In genomic region chr5:139397959-139398753, GRCm38 (mm10) we compare ENCODE assay signal across 9 mouse cellular contexts. TPM values are rescaled to one million over a fixed set of nuclear protein-coding genes. Genes with fewer than 3 reads are reported as not detected.
A peak's percentile ranks its signal among the peaks of the same experiment; 100 is the strongest.
DNase-seq lines count a peak whose midpoint lies in the region; ATAC-seq and TF ChIP-seq lines count a peak whose summit lies in the region.
"Had no signal": no experiment of that assay in that cellular context is flagged by ENCODE, and none has a peak within 500 bp of the region (broad histone marks: within the 10 kb centered on the region; RNA-seq: fewer than 3 reads in every experiment).

No protein-coding gene starts in this region.

- peak; percentile 71 for ATAC-seq in forebrain, embryonic 16.5 days
- ATAC-seq in neutrophil, adult 5-6 weeks (ENCODE audit: extremely low read depth, insufficient number of reproducible peaks, low FRiP score, poor library complexity, severe bottlenecking) = peak; percentile 84

- TF ChIP-seq POLR2A in ES-Bruce4 (IDR thresholded peaks at IDR 0.05; ENCODE audit: insufficient read depth, low read length) = no peak
- no peak for TF ChIP-seq POLR2A in lung, adult 2 months (IDR thresholded peaks at IDR 0.05; ENCODE audit: borderline replicate concordance, extremely low read depth, low read depth, low read length)

- no peak overlapping the region for H3K9ac ChIP-seq in ES-Bruce4 (ENCODE audit: low read depth, poor library complexity, severe bottlenecking)
- H3K9ac ChIP-seq in forebrain, embryonic 16.5 days (replicated peaks; ENCODE audit: low read depth, low read length) = no peak overlapping the region
- H3K9ac ChIP-seq: midbrain, embryonic 12.5 days had no signal

- 39% methylated on average over 5 of the region's 5 CpGs for WGBS in forebrain, embryonic 16.5 days
- WGBS in lung, adult 2 months = 13% methylated on average over 5 of the region's 5 CpGs

- no peaks in the 10 kb centered on the region for H3K36me3 ChIP-seq in ES-Bruce4 (ENCODE audit: control insufficient read depth, insufficient read depth, low read length, poor library complexity, severe bottlenecking)
- H3K36me3 ChIP-seq in forebrain, embryonic 16.5 days (ENCODE audit: control insufficient read depth, insufficient read depth) = no peaks in the 10 kb centered on the region
- H3K36me3 ChIP-seq: midbrain, embryonic 12.5 days had no signal

- peak; percentile 79 for TF ChIP-seq CTCF in ES-Bruce4 (IDR thresholded peaks at IDR 0.05; ENCODE audit: low read depth, low read length)
- peak; percentile 93 for TF ChIP-seq CTCF in layer of hippocampus, adult 2 months (conservative IDR thresholded peaks at IDR 0.05)
- TF ChIP-seq CTCF in lung, adult 2 months (IDR thresholded peaks at IDR 0.05; ENCODE audit: insufficient read depth, low read length) = peak; percentile 89

- intact Hi-C loops in heart, postnatal 25 days (cut with DNase I) = loop anchor here (1.0 kb wide), 1 partner anchor 34 kb away; no protein-coding TSS in a partner anchor

- H3K27me3 ChIP-seq in ES-Bruce4 (ENCODE audit: control insufficient read depth, insufficient read depth, low read length, poor library complexity, severe bottlenecking) = no peaks in the 10 kb centered on the region
- H3K27me3 ChIP-seq in forebrain, embryonic 16.5 days (replicated peaks; ENCODE audit: control insufficient read depth, insufficient read depth, low read length) = no peaks in the 10 kb centered on the region
- H3K27me3 ChIP-seq: midbrain, embryonic 12.5 days had no signal

- H3K27ac ChIP-seq in ES-Bruce4 (ENCODE audit: insufficient read depth, low read length) = no peak overlapping the region
- no peak overlapping the region for H3K27ac ChIP-seq in forebrain, embryonic 16.5 days (ENCODE audit: low read length)
- H3K27ac ChIP-seq in layer of hippocampus, adult 2 months = peak overlapping the region; percentile 72
- H3K27ac ChIP-seq: midbrain, embryonic 12.5 days had no signal

- no peak overlapping the region for H3K4me3 ChIP-seq in ES-Bruce4 (ENCODE audit: low read depth, low read length)
- no peak overlapping the region for H3K4me3 ChIP-seq in forebrain, embryonic 16.5 days (replicated peaks; ENCODE audit: low read length)
- H3K4me3 ChIP-seq in layer of hippocampus, adult 2 months = no peak overlapping the region
- no peak overlapping the region for H3K4me3 ChIP-seq in lung, adult 2 months (replicated peaks; ENCODE audit: extremely low read depth, low read depth, low read length)
- H3K4me3 ChIP-seq: midbrain, embryonic 12.5 days had no signal

- H3K4me1 ChIP-seq in ES-Bruce4 (ENCODE audit: control insufficient read depth, insufficient read depth, low read length) = no peaks in the 10 kb centered on the region
- peaks cover 6% of the 10 kb centered on the region; the same call in 1 of the 2 replicates for H3K4me1 ChIP-seq in forebrain, embryonic 16.5 days (replicated peaks; ENCODE audit: control insufficient read depth, insufficient read depth, low read length)
- peaks cover 11% of the 10 kb centered on the region for H3K4me1 ChIP-seq in lung, adult 2 months (ENCODE audit: control insufficient read depth, insufficient read depth, low read length)

- no peak overlapping the region for H3K4me2 ChIP-seq in forebrain, embryonic 16.5 days (ENCODE audit: low read length)
- H3K4me2 ChIP-seq: midbrain, embryonic 12.5 days had no signal

- no peak for TF ChIP-seq EP300 in ES-Bruce4 (IDR thresholded peaks at IDR 0.05; ENCODE audit: insufficient read depth, low read depth, low read length)

- H3K9me3 ChIP-seq in ES-Bruce4 (replicated peaks; ENCODE audit: control insufficient read depth, insufficient read depth, low read length, poor library complexity, severe bottlenecking) = no peaks in the 10 kb centered on the region
- H3K9me3 ChIP-seq in forebrain, embryonic 16.5 days (ENCODE audit: control insufficient read depth, low read length) = no peaks in the 10 kb centered on the region
- H3K9me3 ChIP-seq: midbrain, embryonic 12.5 days had no signal

- peak; percentile 90 for DNase-seq in c-Kit-positive CD71-positive TER-119-positive erythroid progenitor cells, embryonic 14.5 days (ENCODE audit: low spot score)
- peak; percentile 88 for DNase-seq in heart, postnatal 25 days (ENCODE audit: low spot score)
- peak; percentile 88 to 93 for DNase-seq in layer of hippocampus, adult 2 months (ENCODE audit: low spot score in 2 of 2)
- DNase-seq in lung, adult 2 months = peak; percentile 93
- DNase-seq in testis, postnatal 14 days (ENCODE audit: low spot score) = peak; percentile 87

RNA-seq across cellular contexts. Expression of gene C130050O18Rik, which starts 6.9 kb away (rescaled TPM):
- polyA plus RNA-seq in ES-Bruce4 (2011; ENCODE audit: insufficient read depth, insufficient read length, low read depth, missing spikeins) = not detected in 2 replicates
- polyA plus RNA-seq in forebrain, embryonic 16.5 days (2015; fragmentation: Nextera tagmentation; extraction: Ambion mirVana) = 0.21 and 0.37 TPM in 2 replicates
- total RNA-seq in heart, postnatal 25 days (2021) = under 1 TPM; 0.70 to 0.78 TPM
- total RNA-seq in layer of hippocampus, adult 2 months (2021) = under 1 TPM in 1 of 2 experiments, not detected in 1; 0.18 TPM
- polyA plus RNA-seq in lung, adult 2 months (2012; rRNA removed) = 7.2 and 9.0 TPM in 2 replicates
- 40.3 and 41.1 TPM in 2 replicates for total RNA-seq in neutrophil, adult 5-6 weeks (2017)

RNA-seq across cellular contexts. Expression of gene Gpr146, which starts 20.7 kb away (rescaled TPM):
- 0.82 and 0.91 TPM in 2 replicates for polyA plus RNA-seq in ES-Bruce4 (2011; ENCODE audit: insufficient read depth, insufficient read length, low read depth, missing spikeins)
- polyA plus RNA-seq in forebrain, embryonic 16.5 days (2015; fragmentation: Nextera tagmentation; extraction: Ambion mirVana) = 1.5 and 1.8 TPM in 2 replicates
- 10 to 100 TPM; 35.3 to 58.5 TPM for total RNA-seq in heart, postnatal 25 days (2021)
- 10 to 100 TPM; 11.5 to 12.8 TPM for total RNA-seq in layer of hippocampus, adult 2 months (2021)
- polyA plus RNA-seq in lung, adult 2 months (2012; rRNA removed) = 75.7 and 93.4 TPM in 2 replicates
- total RNA-seq in neutrophil, adult 5-6 weeks (2017) = 44.6 and 45.5 TPM in 2 replicates

RNA-seq across cellular contexts. Expression of gene Gper1, which starts 24.8 kb away (rescaled TPM):
- not detected in 2 replicates for polyA plus RNA-seq in ES-Bruce4 (2011; ENCODE audit: insufficient read depth, insufficient read length, low read depth, missing spikeins)
- polyA plus RNA-seq in forebrain, embryonic 16.5 days (2015; fragmentation: Nextera tagmentation; extraction: Ambion mirVana) = 8.7 and 9.0 TPM in 2 replicates
- 1 to 10 TPM; 1.3 to 2.1 TPM for total RNA-seq in heart, postnatal 25 days (2021)
- total RNA-seq in layer of hippocampus, adult 2 months (2021) = 1 to 10 TPM; 2.1 to 2.4 TPM
- 2.7 and 3.3 TPM in 2 replicates for polyA plus RNA-seq in lung, adult 2 months (2012; rRNA removed)
- 0.12 and 0.98 TPM in 2 replicates for total RNA-seq in neutrophil, adult 5-6 weeks (2017)

RNA-seq across cellular contexts. Expression of gene Cyp2w1, which starts 45.7 kb away (rescaled TPM):
- polyA plus RNA-seq in ES-Bruce4 (2011; ENCODE audit: insufficient read depth, insufficient read length, low read depth, missing spikeins) = not detected in 2 replicates
- polyA plus RNA-seq in forebrain, embryonic 16.5 days (2015; fragmentation: Nextera tagmentation; extraction: Ambion mirVana) = not detected in 2 replicates
- total RNA-seq in heart, postnatal 25 days (2021) = not detected
- total RNA-seq in layer of hippocampus, adult 2 months (2021) = not detected
- 0.33 TPM in 1 of 2 replicates, not detected in the other for polyA plus RNA-seq in lung, adult 2 months (2012; rRNA removed)
- total RNA-seq in neutrophil, adult 5-6 weeks (2017) = not detected in 2 replicates

RNA-seq across cellular contexts. Expression of gene Cox19, which starts 46.9 kb away (rescaled TPM):
- polyA plus RNA-seq in ES-Bruce4 (2011; ENCODE audit: insufficient read depth, insufficient read length, low read depth, missing spikeins) = 19.9 and 26.1 TPM in 2 replicates
- polyA plus RNA-seq in forebrain, embryonic 16.5 days (2015; fragmentation: Nextera tagmentation; extraction: Ambion mirVana) = 90.6 and 97.9 TPM in 2 replicates
- total RNA-seq in heart, postnatal 25 days (2021) = 10 to 100 TPM; 82.2 to 91.1 TPM
- 10 to 100 TPM; 74.3 to 76.8 TPM for total RNA-seq in layer of hippocampus, adult 2 months (2021)
- 51.7 and 61.9 TPM in 2 replicates for polyA plus RNA-seq in lung, adult 2 months (2012; rRNA removed)
- 14.4 and 17.2 TPM in 2 replicates for total RNA-seq in neutrophil, adult 5-6 weeks (2017)

Comparison
In these comparisons a context has a peak if more than half of its experiments do, and no peak if none do; other contexts are left out.
1. RNA of gene C130050O18Rik, which starts 6.9 kb away (total RNA-seq): 40.3 to 41.1 TPM in neutrophil, adult 5-6 weeks; 0.70 to 0.78 TPM in heart, postnatal 25 days and 0.18 TPM in layer of hippocampus, adult 2 months; every median in the first group is over 10 times any median in the second.
2. Peak in every context shown above with its lines, with median percentiles within 50 percentile points of each other: CTCF ChIP-seq and DNase-seq.